Mouse (Mus musculus): ENCODE results near the gene Slc26a9.

Gene Slc26a9

GRCm38 (mm10) chr1:131736494-131736893 lies 7.3 kb upstream of the Slc26a9 start:
- DNase-seq (ENCODE audit: low spot score in 2 of 2): no peak

GRCm38 (mm10) chr1:131737269-131737668 lies 6.6 kb upstream of the Slc26a9 start:
- DNase-seq (ENCODE audit: low spot score in 2 of 2): peak; percentile 38 to 75

- no peak for DNase-seq (ENCODE audit: low spot score in 2 of 2)
Observed at GRCm38 (mm10) chr1:131738760-131739159, 5.1 kb upstream of the Slc26a9 start.

- no peak for DNase-seq (ENCODE audit: low spot score in 2 of 2)
Observed at GRCm38 (mm10) chr1:131739481-131740160, 4.2 kb upstream of the Slc26a9 start.

- no peak for DNase-seq (ENCODE audit: low spot score in 2 of 2)
Observed at GRCm38 (mm10) chr1:131745391-131745790, 1.6 kb downstream of the Slc26a9 start.

- no peak for DNase-seq (ENCODE audit: low spot score in 2 of 2)
Observed at GRCm38 (mm10) chr1:131747761-131748160, 3.9 kb downstream of the Slc26a9 start.

- no peak for DNase-seq (ENCODE audit: low spot score in 2 of 2)
Observed at GRCm38 (mm10) chr1:131748636-131749035, 4.8 kb downstream of the Slc26a9 start.

- no peak for DNase-seq (ENCODE audit: low spot score in 2 of 2)
Observed at GRCm38 (mm10) chr1:131749706-131750545, 6.1 kb downstream of the Slc26a9 start.

- no peak for DNase-seq (ENCODE audit: low spot score in 2 of 2)
Observed at GRCm38 (mm10) chr1:131751181-131751890, 7.5 kb downstream of the Slc26a9 start.

GRCm38 (mm10) chr1:131751891-131752311 lies 8.1 kb downstream of the Slc26a9 start:
- DNase-seq (ENCODE audit: low spot score in 2 of 2): no peak

- no peak for DNase-seq (ENCODE audit: low spot score in 2 of 2)
Observed at GRCm38 (mm10) chr1:131754212-131754829, 10.5 kb downstream of the Slc26a9 start.

GRCm38 (mm10) chr1:131754916-131755315 lies 11.1 kb downstream of the Slc26a9 start:
- DNase-seq (ENCODE audit: low spot score in 2 of 2): no peak

GRCm38 (mm10) chr1:131757211-131757610 lies 13.4 kb downstream of the Slc26a9 start:
- no peak for DNase-seq (ENCODE audit: low spot score in 2 of 2)

GRCm38 (mm10) chr1:131758796-131759195 lies 15.0 kb downstream of the Slc26a9 start:
- DNase-seq (ENCODE audit: low spot score in 2 of 2): no peak

GRCm38 (mm10) chr1:131759667-131760427 lies 16.0 kb downstream of the Slc26a9 start:
- DNase-seq (ENCODE audit: low spot score in 2 of 2): no peak

- DNase-seq (ENCODE audit: low spot score in 2 of 2): no peak
Observed at GRCm38 (mm10) chr1:131760428-131760820, 16.6 kb downstream of the Slc26a9 start.

- no peak for DNase-seq (ENCODE audit: low spot score in 2 of 2)
Observed at GRCm38 (mm10) chr1:131761079-131761831, 17.4 kb downstream of the Slc26a9 start.

GRCm38 (mm10) chr1:131763683-131764082 lies 19.9 kb downstream of the Slc26a9 start:
- DNase-seq (ENCODE audit: low spot score in 2 of 2): no peak

- no peak for DNase-seq (ENCODE audit: low spot score in 2 of 2)
Observed at GRCm38 (mm10) chr1:131764581-131765338, 20.9 kb downstream of the Slc26a9 start.
